Mouse (Mus musculus): ENCODE measurements around the gene Glo1. TPM values are rescaled to one million over a fixed set of nuclear protein-coding genes. Genes with fewer than 3 reads are reported as not detected.

Gene Glo1
- polyA plus RNA-seq, 1 experiment = 38.9 TPM

DNA sequence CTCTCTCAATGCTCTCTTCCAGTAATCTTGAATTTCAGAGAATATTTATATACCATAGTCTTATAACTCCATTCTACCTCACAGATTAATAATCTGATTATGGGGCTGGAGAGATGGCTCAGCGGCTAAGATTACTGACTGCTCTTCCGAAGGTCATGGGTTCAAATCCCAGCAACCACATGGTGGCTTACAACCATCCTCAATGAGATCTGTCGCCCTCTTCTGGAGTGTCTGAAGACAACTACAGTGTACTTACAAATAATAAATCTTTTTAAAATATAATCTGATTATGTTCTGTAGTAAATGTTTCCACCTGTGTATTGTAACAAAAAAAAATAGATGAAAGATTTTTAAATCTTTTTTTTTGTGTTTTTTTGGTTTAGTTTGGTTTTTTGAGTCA, 44.4 kb downstream of the Glo1 start:
- 89% methylated on average over 3 of the region's 3 CpGs for WGBS
- no peaks in the 10 kb centered on the region for H3K27me3 ChIP-seq (ENCODE audit: control insufficient read depth, insufficient read depth, low read length)

GRCm38 (mm10) chr17:30581201-30581600, 45.5 kb downstream of the Glo1 start:
- H3K27me3 ChIP-seq (ENCODE audit: control insufficient read depth, insufficient read depth, low read length) = no peaks in the 10 kb centered on the region
- no peak overlapping the region for H3K27ac ChIP-seq (ENCODE audit: insufficient read depth, low read depth, low read length)
- TF ChIP-seq POLR2A (IDR thresholded peaks at IDR 0.05; ENCODE audit: low read depth, low read length) = no peak
- no peak for TF ChIP-seq CTCF (IDR thresholded peaks at IDR 0.05; ENCODE audit: extremely low read depth, insufficient read length, insufficient replicate concordance, low read depth, low read length)
- WGBS = 90% methylated on average over 6 of the region's 6 CpGs
- no peak overlapping the region for H3K4me3 ChIP-seq (ENCODE audit: low read depth, low read length)
- H3K4me1 ChIP-seq (ENCODE audit: control insufficient read depth, insufficient read depth, insufficient read length, low read length) = peaks cover 4% of the 10 kb centered on the region
- no peaks in the 10 kb centered on the region for H3K36me3 ChIP-seq (ENCODE audit: control insufficient read depth, insufficient read depth, low read length)

More for the DNA sequence above, 44.4 kb downstream of the Glo1 start:
- no peak overlapping the region for H3K27ac ChIP-seq (ENCODE audit: insufficient read depth, low read depth, low read length)
- TF ChIP-seq POLR2A (IDR thresholded peaks at IDR 0.05; ENCODE audit: low read depth, low read length) (no peak), CTCF (IDR thresholded peaks at IDR 0.05; ENCODE audit: extremely low read depth, insufficient read length, insufficient replicate concordance, low read depth, low read length) (no peak)
- no peaks in the 10 kb centered on the region for H3K36me3 ChIP-seq (ENCODE audit: control insufficient read depth, insufficient read depth, low read length)
- H3K4me3 ChIP-seq (ENCODE audit: low read depth, low read length) = no peak overlapping the region
- no peaks in the 10 kb centered on the region for H3K4me1 ChIP-seq (ENCODE audit: control insufficient read depth, insufficient read depth, insufficient read length, low read length)

DNA sequence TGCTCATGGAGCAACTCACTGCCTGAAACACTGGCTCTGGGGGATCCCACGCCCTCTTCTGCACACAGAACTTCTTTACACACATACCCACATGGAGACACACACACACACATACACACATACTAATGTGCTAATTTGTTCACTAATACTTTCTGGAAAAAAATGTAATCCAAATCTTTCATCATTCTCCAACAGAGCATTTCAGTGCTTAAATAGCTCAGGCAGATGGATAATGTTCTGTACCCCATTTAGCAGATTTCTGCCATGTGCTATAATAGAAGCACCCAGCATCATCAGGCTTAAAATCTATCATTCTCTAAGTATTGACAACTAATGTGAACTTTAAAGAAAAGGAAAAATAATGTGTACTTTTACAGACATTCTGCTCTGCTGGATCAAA, 45.9 kb downstream of the Glo1 start:
- no peak overlapping the region for H3K27ac ChIP-seq (ENCODE audit: insufficient read depth, low read depth, low read length)
- no peaks in the 10 kb centered on the region for H3K27me3 ChIP-seq (ENCODE audit: control insufficient read depth, insufficient read depth, low read length)
- 67% methylated on average over 1 of the region's 1 CpGs for WGBS
- no peaks in the 10 kb centered on the region for H3K36me3 ChIP-seq (ENCODE audit: control insufficient read depth, insufficient read depth, low read length)
- H3K4me3 ChIP-seq (ENCODE audit: low read depth, low read length) = no peak overlapping the region
- peaks cover 4% of the 10 kb centered on the region for H3K4me1 ChIP-seq (ENCODE audit: control insufficient read depth, insufficient read depth, insufficient read length, low read length)
- no peak for TF ChIP-seq POLR2A (IDR thresholded peaks at IDR 0.05; ENCODE audit: low read depth, low read length)
- no peak for TF ChIP-seq CTCF (IDR thresholded peaks at IDR 0.05; ENCODE audit: extremely low read depth, insufficient read length, insufficient replicate concordance, low read depth, low read length)

DNA sequence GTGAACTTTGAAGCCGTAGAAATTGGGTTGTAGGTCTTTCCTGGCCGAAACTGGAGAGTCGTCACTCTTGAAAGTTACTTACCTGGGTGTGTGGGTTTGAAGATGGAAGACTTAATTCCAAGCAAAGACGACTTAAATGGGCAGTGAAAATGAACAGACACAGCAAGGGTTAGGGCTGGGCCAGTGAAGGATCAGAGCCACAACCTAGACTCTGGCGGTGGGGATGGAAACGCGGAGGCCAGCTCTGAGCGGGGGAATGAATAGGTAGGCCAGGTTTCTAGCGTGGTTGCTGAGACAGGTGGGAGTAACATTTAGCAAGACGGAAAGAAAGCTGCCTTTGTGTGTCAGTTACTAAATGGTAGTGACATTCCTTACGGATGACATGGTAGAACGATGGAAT, 49.7 kb downstream of the Glo1 start:
- no peak overlapping the region for H3K27ac ChIP-seq (ENCODE audit: insufficient read depth, low read depth, low read length)
- TF ChIP-seq CTCF (IDR thresholded peaks at IDR 0.05; ENCODE audit: extremely low read depth, insufficient read length, insufficient replicate concordance, low read depth, low read length) (no peak), POLR2A (IDR thresholded peaks at IDR 0.05; ENCODE audit: low read depth, low read length) (no peak)

GRCm38 (mm10) chr17:30575941-30576773, 50.5 kb downstream of the Glo1 start, which contains the start of gene Btbd9:
TSS of gene Btbd9 (minus strand) at chr17:30576488.
- peaks cover 6% of the 10 kb centered on the region for H3K4me1 ChIP-seq (ENCODE audit: control insufficient read depth, insufficient read depth, insufficient read length, low read length)
- TF ChIP-seq POLR2A (IDR thresholded peaks at IDR 0.05; ENCODE audit: low read depth, low read length) (peak; percentile 75), CTCF (IDR thresholded peaks at IDR 0.05; ENCODE audit: extremely low read depth, insufficient read length, insufficient replicate concordance, low read depth, low read length) (no peak)
- 1% methylated on average over 84 of the region's 94 CpGs for WGBS
- no peaks in the 10 kb centered on the region for H3K27me3 ChIP-seq (ENCODE audit: control insufficient read depth, insufficient read depth, low read length)
- H3K4me3 ChIP-seq (ENCODE audit: low read depth, low read length) = peak within 1 kb of the TSS; percentile 93
- H3K27ac ChIP-seq (ENCODE audit: insufficient read depth, low read depth, low read length) = peak within 1 kb of the TSS; percentile 89
- H3K36me3 ChIP-seq (ENCODE audit: control insufficient read depth, insufficient read depth, low read length) = no peaks in the 10 kb centered on the region

More for the DNA sequence above, 49.7 kb downstream of the Glo1 start:
- Histone ChIP-seq H3K4me3 (ENCODE audit: low read depth, low read length) (peak overlapping the region; percentile 93), H3K4me1 (ENCODE audit: control insufficient read depth, insufficient read depth, insufficient read length, low read length) (peaks cover 6% of the 10 kb centered on the region), H3K36me3 (ENCODE audit: control insufficient read depth, insufficient read depth, low read length) (no peaks in the 10 kb centered on the region), H3K27me3 (ENCODE audit: control insufficient read depth, insufficient read depth, low read length) (no peaks in the 10 kb centered on the region)
- WGBS = 31% methylated on average over 12 of the region's 12 CpGs

GRCm38 (mm10) chr17:30575121-30575904, 51.4 kb downstream of the Glo1 start:
- H3K4me3 ChIP-seq (ENCODE audit: low read depth, low read length) = peak overlapping the region; percentile 93
- H3K36me3 ChIP-seq (ENCODE audit: control insufficient read depth, insufficient read depth, low read length) = no peaks in the 10 kb centered on the region
- no peak; the same call in 1 of the 2 replicates for TF ChIP-seq CTCF (IDR thresholded peaks at IDR 0.05; ENCODE audit: extremely low read depth, insufficient read length, insufficient replicate concordance, low read depth, low read length)
- no peaks in the 10 kb centered on the region for H3K27me3 ChIP-seq (ENCODE audit: control insufficient read depth, insufficient read depth, low read length)
- no peak overlapping the region for H3K27ac ChIP-seq (ENCODE audit: insufficient read depth, low read depth, low read length)
- H3K4me1 ChIP-seq (ENCODE audit: control insufficient read depth, insufficient read depth, insufficient read length, low read length) = peaks cover 10% of the 10 kb centered on the region
- 2% methylated on average over 35 of the region's 35 CpGs for WGBS

- TF ChIP-seq CTCF (IDR thresholded peaks at IDR 0.05; ENCODE audit: extremely low read depth, insufficient read length, insufficient replicate concordance, low read depth, low read length) (no peak), POLR2A (IDR thresholded peaks at IDR 0.05; ENCODE audit: low read depth, low read length) (no peak)
- Histone ChIP-seq H3K4me3 (ENCODE audit: low read depth, low read length) (no peak overlapping the region), H3K27ac (ENCODE audit: insufficient read depth, low read depth, low read length) (no peak overlapping the region), H3K4me1 (ENCODE audit: control insufficient read depth, insufficient read depth, insufficient read length, low read length) (peaks cover 13% of the 10 kb centered on the region), H3K36me3 (ENCODE audit: control insufficient read depth, insufficient read depth, low read length) (no peaks in the 10 kb centered on the region), H3K27me3 (ENCODE audit: control insufficient read depth, insufficient read depth, low read length) (no peaks in the 10 kb centered on the region)
- WGBS = 59% methylated on average over 8 of the region's 8 CpGs
These were observed 51.9 kb downstream of the Glo1 start for GRCm38 (mm10) chr17:30574783-30575075.
